Comparison of ENCODE assay signal across 24 mouse cellular contexts in genomic region chr2:136823751-136824716, GRCm38 (mm10).
A peak's percentile ranks its signal among the peaks of the same experiment; 100 is the strongest.
DNase-seq lines count a peak whose midpoint lies in the region; ATAC-seq and TF ChIP-seq lines count a peak whose summit lies in the region.
"Had no signal": no experiment of that assay in that cellular context is flagged by ENCODE, and none has a peak within 500 bp of the region (broad histone marks: within the 10 kb centered on the region; RNA-seq: fewer than 3 reads in every experiment).

No protein-coding gene starts in this region.

- H3K9ac ChIP-seq in stomach, embryonic 16.5 days (ENCODE audit: low read length): no peak overlapping the region
- no peak overlapping the region for H3K9ac ChIP-seq in stomach, postnatal 0 days (ENCODE audit: low read length)
- H3K9ac ChIP-seq in intestine, embryonic 14.5 days (ENCODE audit: low read length): no peak overlapping the region
- H3K9ac ChIP-seq in intestine, postnatal 0 days (ENCODE audit: low read depth, low read length): no peak overlapping the region
- no peak overlapping the region for H3K9ac ChIP-seq in heart, embryonic 12.5 days
- H3K9ac ChIP-seq: forebrain, embryonic 13.5 days; heart, embryonic 13.5 days; hindbrain, embryonic 14.5 days had no signal

- no peaks in the 10 kb centered on the region for H3K27me3 ChIP-seq in stomach, embryonic 16.5 days (ENCODE audit: control insufficient read depth, insufficient read depth, low read length)
- H3K27me3 ChIP-seq in stomach, postnatal 0 days (ENCODE audit: control insufficient read depth, insufficient read depth, low read length): no peaks in the 10 kb centered on the region
- no peaks in the 10 kb centered on the region for H3K27me3 ChIP-seq in intestine, embryonic 14.5 days (replicated peaks; ENCODE audit: control insufficient read depth, insufficient read depth, low read length)
- no peaks in the 10 kb centered on the region for H3K27me3 ChIP-seq in intestine, postnatal 0 days (replicated peaks; ENCODE audit: control insufficient read depth, insufficient read depth, low read length)
- no peaks in the 10 kb centered on the region for H3K27me3 ChIP-seq in heart, embryonic 12.5 days (replicated peaks)
- H3K27me3 ChIP-seq: forebrain, embryonic 13.5 days; heart, embryonic 13.5 days had no signal

- H3K27ac ChIP-seq in stomach, embryonic 16.5 days (ENCODE audit: low read length): no peak overlapping the region
- no peak overlapping the region for H3K27ac ChIP-seq in stomach, postnatal 0 days (replicated peaks)
- H3K27ac ChIP-seq in intestine, embryonic 14.5 days (ENCODE audit: low read depth): no peak overlapping the region
- H3K27ac ChIP-seq in intestine, postnatal 0 days (ENCODE audit: low read depth, low read length): no peak overlapping the region
- H3K27ac ChIP-seq in heart, embryonic 12.5 days (ENCODE audit: poor library complexity, severe bottlenecking): no peak overlapping the region
- H3K27ac ChIP-seq: forebrain, embryonic 10.5 days; forebrain, embryonic 13.5 days; gastrocnemius, adult 2 months; heart, embryonic 13.5 days; hindbrain, embryonic 14.5 days; hindbrain, postnatal 0 days had no signal

- H3K4me3 ChIP-seq in stomach, embryonic 16.5 days (replicated peaks; ENCODE audit: low read length): no peak overlapping the region
- no peak overlapping the region for H3K4me3 ChIP-seq in stomach, postnatal 0 days (ENCODE audit: low read depth, low read length)
- H3K4me3 ChIP-seq in intestine, embryonic 14.5 days (ENCODE audit: low read depth, low read length): no peak overlapping the region
- no peak overlapping the region for H3K4me3 ChIP-seq in intestine, postnatal 0 days (ENCODE audit: low read depth, low read length)
- no peak overlapping the region for H3K4me3 ChIP-seq in heart, embryonic 12.5 days
- H3K4me3 ChIP-seq: forebrain, embryonic 10.5 days; forebrain, embryonic 13.5 days; gastrocnemius, adult 2 months; heart, embryonic 13.5 days had no signal

- TF ChIP-seq CTCF in stomach, postnatal 0 days (IDR thresholded peaks at IDR 0.05; ENCODE audit: low read depth): no peak
- TF ChIP-seq CTCF in intestine, postnatal 0 days (IDR thresholded peaks at IDR 0.05; ENCODE audit: low read depth): no peak

- H3K36me3 ChIP-seq in stomach, embryonic 16.5 days (ENCODE audit: control insufficient read depth, insufficient read depth, low read length): no peaks in the 10 kb centered on the region
- no peaks in the 10 kb centered on the region for H3K36me3 ChIP-seq in stomach, postnatal 0 days (ENCODE audit: control insufficient read depth, insufficient read depth, low read length)
- no peaks in the 10 kb centered on the region for H3K36me3 ChIP-seq in intestine, embryonic 14.5 days (ENCODE audit: control insufficient read depth, insufficient read depth, low read length)
- H3K36me3 ChIP-seq in intestine, postnatal 0 days (ENCODE audit: control insufficient read depth, insufficient read depth): no peaks in the 10 kb centered on the region
- H3K36me3 ChIP-seq in heart, embryonic 12.5 days: no peaks in the 10 kb centered on the region
- H3K36me3 ChIP-seq: forebrain, embryonic 10.5 days; heart, embryonic 13.5 days had no signal

- no peak for TF ChIP-seq EP300 in stomach, postnatal 0 days (optimal IDR thresholded peaks at IDR 0.05)

- no peaks in the 10 kb centered on the region for H3K9me3 ChIP-seq in stomach, embryonic 16.5 days (replicated peaks; ENCODE audit: control insufficient read depth, low read length)
- H3K9me3 ChIP-seq in stomach, postnatal 0 days (ENCODE audit: control insufficient read depth, low read length): no peaks in the 10 kb centered on the region
- H3K9me3 ChIP-seq in intestine, embryonic 14.5 days (ENCODE audit: control insufficient read depth, low read length): no peaks in the 10 kb centered on the region
- H3K9me3 ChIP-seq in intestine, postnatal 0 days (ENCODE audit: control insufficient read depth): no peaks in the 10 kb centered on the region
- H3K9me3 ChIP-seq in heart, embryonic 12.5 days (replicated peaks): no peaks in the 10 kb centered on the region
- H3K9me3 ChIP-seq: forebrain, embryonic 10.5 days; forebrain, embryonic 13.5 days; heart, embryonic 13.5 days had no signal

- no peak overlapping the region for H3K4me2 ChIP-seq in stomach, embryonic 16.5 days (ENCODE audit: low read depth, low read length)
- H3K4me2 ChIP-seq in stomach, postnatal 0 days (replicated peaks; ENCODE audit: low read depth): no peak overlapping the region
- H3K4me2 ChIP-seq in intestine, embryonic 14.5 days (ENCODE audit: low read length): no peak overlapping the region
- H3K4me2 ChIP-seq in intestine, postnatal 0 days (replicated peaks; ENCODE audit: low read depth): no peak overlapping the region; the same call in 1 of the 2 replicates
- H3K4me2 ChIP-seq in heart, embryonic 12.5 days: no peak overlapping the region
- H3K4me2 ChIP-seq: forebrain, embryonic 13.5 days; heart, embryonic 13.5 days; hindbrain, embryonic 14.5 days had no signal

- ATAC-seq in stomach, embryonic 16.5 days (ENCODE audit: insufficient read depth, low FRiP score): peak; percentile 29; the same call in 1 of the 2 replicates
- ATAC-seq in stomach, postnatal 0 days (ENCODE audit: low FRiP score, low TSS enrichment): no peak
- peak; percentile 40; the same call in 1 of the 2 replicates for ATAC-seq in intestine, embryonic 14.5 days (replicated peaks; ENCODE audit: low FRiP score, low TSS enrichment, low read depth)
- peak; percentile 72 for ATAC-seq in intestine, postnatal 0 days
- no peak for ATAC-seq in heart, embryonic 12.5 days (ENCODE audit: insufficient number of reproducible peaks, low FRiP score)
- ATAC-seq: activated CD4-positive, CD25-positive, alpha-beta regulatory T cell, adult 4 months; CD4-positive, CD25-positive, alpha-beta regulatory T cell, adult 4 months; forebrain, embryonic 13.5 days; forebrain, embryonic 16.5 days; hindbrain, postnatal 0 days had no signal

- DNase-seq in stomach, postnatal 0 days (ENCODE audit: low spot score): no peak
- DNase-seq in intestine, embryonic 14.5 days (ENCODE audit: low spot score): no peak
- DNase-seq in spleen, adult 12 weeks (ENCODE audit: low spot score): no peak
- no peak for DNase-seq in ovary, postnatal 36 days (ENCODE audit: low spot score)
- DNase-seq: adrenal gland, adult 8-10 months; adrenal gland, postnatal 25 days; cerebellum, adult 9-10 months; cerebellum, postnatal 14 days; gastrocnemius, adult 2 months; gastrocnemius, postnatal 25 days; heart, adult 18-20 months; heart, postnatal 14 days; heart, postnatal 4 days had no signal

- 24% methylated on average over 5 of the region's 5 CpGs for WGBS in stomach, embryonic 16.5 days
- 27% methylated on average over 5 of the region's 5 CpGs for WGBS in stomach, postnatal 0 days
- 25% methylated on average over 5 of the region's 5 CpGs for WGBS in intestine, embryonic 14.5 days
- WGBS in intestine, postnatal 0 days: 13% methylated on average over 5 of the region's 5 CpGs
- 47% methylated on average over 5 of the region's 5 CpGs for WGBS in heart, embryonic 12.5 days

- H3K4me1 ChIP-seq in stomach, embryonic 16.5 days (ENCODE audit: control insufficient read depth, insufficient read depth, low read length): no peaks in the 10 kb centered on the region; the same call in 1 of the 2 replicates
- no peaks in the 10 kb centered on the region for H3K4me1 ChIP-seq in stomach, postnatal 0 days (replicated peaks; ENCODE audit: control insufficient read depth, insufficient read depth)
- 0 out of 2 replicates have a peak, but pooled peaks cover 4% of the 10 kb centered on the region for H3K4me1 ChIP-seq in intestine, embryonic 14.5 days (replicated peaks; ENCODE audit: control insufficient read depth, insufficient read depth, low read length)
- H3K4me1 ChIP-seq in intestine, postnatal 0 days (replicated peaks; ENCODE audit: control insufficient read depth, insufficient read depth, low read length): no peaks in the 10 kb centered on the region
- H3K4me1 ChIP-seq in heart, embryonic 12.5 days (replicated peaks): no peaks in the 10 kb centered on the region
- H3K4me1 ChIP-seq: heart, embryonic 13.5 days had no signal

Comparison
In these comparisons a context has a peak if more than half of its experiments do, and no peak if none do; other contexts are left out.
1. ATAC-seq: peak in stomach, embryonic 16.5 days (single experiment), intestine, embryonic 14.5 days (single experiment) and intestine, postnatal 0 days (single experiment); none in stomach, postnatal 0 days (single experiment) and heart, embryonic 12.5 days (single experiment).